Mouse (Mus musculus): ENCODE measurements at regions not wholly inside any gene's neighbourhood (a gene's known extent, or its start where the extent isn't known, plus 50 kb on each side); places are given as distances from the start of the nearest gene placed in this dataset.
A peak's percentile ranks its signal among the peaks of the same experiment; 100 is the strongest.

DNA sequence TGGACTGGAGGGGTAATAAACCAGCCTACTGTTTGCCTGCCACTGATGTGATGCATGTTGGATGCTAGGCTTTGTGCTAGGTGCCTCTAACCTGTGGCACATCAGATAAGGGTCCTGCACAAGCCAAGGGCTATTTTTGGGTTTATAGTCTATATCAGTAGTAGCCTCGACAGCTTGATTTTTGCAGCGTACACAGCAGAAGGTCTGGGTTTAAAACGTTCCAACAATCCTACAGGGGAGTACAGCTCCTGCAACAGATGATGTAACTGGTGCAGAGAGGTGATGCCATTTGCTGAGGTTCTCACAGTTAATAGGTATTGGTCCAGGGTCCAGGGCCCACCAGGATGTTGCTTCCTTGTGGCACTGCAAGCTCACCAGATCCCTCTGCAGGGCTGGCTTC lies 63.9 kb upstream of the Ldlrad3 start:
- peak in 1 of 2 experiments; percentile 26 for DNase-seq

DNA sequence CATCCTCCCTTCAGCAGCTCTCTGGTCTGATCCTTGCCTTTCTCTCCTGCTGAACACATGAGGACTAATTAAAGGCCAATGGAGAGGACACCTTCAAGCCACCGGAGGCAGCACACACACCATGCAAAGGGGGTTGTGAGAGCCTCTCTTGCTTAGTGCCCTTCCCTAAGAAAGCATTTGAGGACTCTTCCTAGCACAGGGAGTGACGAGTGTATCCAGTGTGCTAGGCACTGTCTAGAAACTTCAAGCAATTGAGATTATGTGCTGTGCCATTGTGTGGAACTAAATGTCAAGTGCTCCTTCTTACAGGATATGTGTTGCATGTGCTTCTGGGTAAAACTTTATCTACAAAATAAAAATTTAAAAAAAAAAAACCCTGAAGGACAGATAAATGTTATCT lies 60.3 kb upstream of the Ldlrad3 start:
- DNase-seq = no peak

DNA sequence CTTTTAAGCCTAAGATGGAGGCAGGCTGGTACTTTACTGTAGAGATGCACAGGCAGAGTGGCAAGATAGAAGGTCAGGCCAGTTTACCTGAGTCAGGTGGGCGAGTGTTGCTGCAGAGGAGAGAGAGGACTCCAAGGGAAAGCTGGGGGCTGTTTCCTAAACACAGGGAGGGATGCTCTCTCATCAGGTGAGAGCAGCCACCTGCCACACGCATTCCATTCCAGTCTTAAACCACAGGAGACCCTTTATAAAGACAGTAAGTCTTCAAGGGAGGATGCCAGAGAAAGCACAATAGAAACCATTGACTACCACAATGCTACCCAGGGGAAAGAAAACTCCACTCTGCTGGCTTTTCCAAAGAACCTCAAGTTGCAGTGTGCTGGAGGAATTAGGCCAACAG lies 58.3 kb upstream of the Ldlrad3 start:
- DNase-seq = no peak

- no peak for DNase-seq
Measured at GRCm38 (mm10) chr2:102241626-102242025, 55.4 kb upstream of the Ldlrad3 start.

GRCm38 (mm10) chr2:102239712-102240505 lies 53.7 kb upstream of the Ldlrad3 start:
- no peak for DNase-seq
